Mouse (Mus musculus): ENCODE results near the gene Zfp142.

The Zfp142 gene

DNA sequence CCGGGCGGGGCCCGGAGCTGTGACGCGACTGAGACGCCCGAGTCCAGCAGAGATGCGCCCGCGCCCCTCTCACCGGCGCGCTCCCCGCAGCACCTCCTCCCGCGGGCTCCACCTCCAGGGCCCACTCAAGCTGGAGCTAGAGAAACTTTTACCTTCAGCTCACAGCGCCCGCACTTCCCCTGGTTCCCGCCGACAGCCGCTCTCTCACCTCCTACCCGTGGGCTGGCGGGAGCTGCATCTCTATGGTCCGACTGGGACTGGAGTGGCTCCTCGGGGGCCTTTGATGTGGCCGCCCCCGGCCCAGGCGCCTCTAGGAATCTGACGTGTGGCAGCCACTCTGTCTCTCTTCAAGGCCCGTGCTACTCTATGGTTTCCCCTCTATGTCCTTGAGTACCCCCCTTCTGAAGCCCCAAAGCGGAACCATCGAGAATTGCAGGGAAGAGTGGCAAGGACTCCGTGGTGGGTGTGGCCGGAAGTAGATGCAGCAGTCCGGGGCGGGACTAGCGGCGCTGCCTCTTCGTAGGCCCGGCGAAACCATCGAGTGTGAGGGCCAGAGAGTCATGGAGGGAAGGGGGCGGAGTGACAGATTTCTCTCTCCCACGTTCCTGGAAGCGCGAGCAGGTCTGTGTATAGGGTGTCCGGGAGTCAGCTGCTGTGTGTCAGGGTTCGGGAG is at the start of gene Zfp142, which contains the start of gene Bcs1l:
Zfp142 (minus strand) TSS at position 474 of the 673 bp plus-strand sequence.
Bcs1l (plus strand) TSS at position 517 of the 673 bp plus-strand sequence.
- peak; percentile 98 for DNase-seq (ENCODE audit: low spot score)

DNA sequence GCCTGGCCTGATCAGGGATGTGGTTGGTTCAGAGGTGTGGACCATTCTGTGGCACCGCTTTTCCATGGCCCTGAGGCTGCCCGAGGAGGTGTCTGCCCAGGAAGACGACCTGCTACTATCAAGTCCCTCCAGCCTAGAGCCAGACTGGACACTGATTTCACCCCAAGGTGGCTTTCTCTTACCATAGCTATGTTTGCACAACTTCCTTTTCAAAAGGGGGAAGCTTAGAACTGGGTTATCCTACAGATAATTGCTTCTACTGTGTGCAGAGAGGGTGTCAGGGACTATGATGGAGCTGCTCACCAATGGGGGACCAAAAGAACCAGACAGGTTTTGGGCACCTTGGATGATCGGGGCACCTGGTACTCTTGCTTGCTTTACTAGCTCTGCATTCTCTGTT is 44.7 kb upstream of the Zfp142 start:
- no peak for DNase-seq (ENCODE audit: low spot score)

DNA sequence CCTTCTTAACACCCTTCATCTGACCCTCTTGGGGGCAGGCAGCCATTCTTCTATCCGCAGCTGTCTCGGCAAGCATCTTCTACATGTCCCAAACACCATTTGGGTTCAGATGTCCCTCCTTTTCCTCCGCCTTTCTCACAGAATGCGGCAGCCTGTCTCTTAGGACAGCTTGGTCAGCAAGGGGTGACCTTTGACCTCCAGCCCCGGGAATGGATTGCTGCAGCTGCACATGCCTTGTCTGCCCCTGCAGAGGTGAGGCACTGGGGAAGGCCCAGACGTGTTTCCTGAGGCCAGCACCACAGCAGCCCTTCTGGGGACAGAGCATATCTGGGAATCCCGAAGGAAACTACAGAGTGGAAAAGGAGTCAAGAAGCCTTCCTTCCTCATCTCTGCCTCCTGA is 40.0 kb upstream of the Zfp142 start:
- no peak for DNase-seq (ENCODE audit: low spot score)

DNA sequence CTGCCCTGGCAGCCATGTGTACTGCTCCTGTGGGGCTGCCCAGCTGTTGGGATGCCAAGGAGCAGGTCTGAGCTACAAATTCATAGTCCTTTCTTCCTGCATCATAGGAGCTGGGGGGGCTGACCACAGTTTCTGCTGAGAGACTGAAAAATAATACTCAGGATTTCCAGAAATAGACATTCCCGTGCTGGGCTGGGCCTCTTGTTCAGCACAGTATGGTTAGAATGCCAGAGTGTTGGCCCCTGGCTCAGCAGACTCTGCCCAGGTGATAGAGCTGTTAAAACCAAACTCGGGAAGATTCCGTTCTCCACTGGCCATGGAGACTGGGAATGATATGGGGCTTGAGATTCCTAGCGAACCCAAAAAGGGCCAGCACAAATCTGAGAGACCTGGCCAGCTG is 38.0 kb upstream of the Zfp142 start:
- no peak for DNase-seq (ENCODE audit: low spot score)

DNA sequence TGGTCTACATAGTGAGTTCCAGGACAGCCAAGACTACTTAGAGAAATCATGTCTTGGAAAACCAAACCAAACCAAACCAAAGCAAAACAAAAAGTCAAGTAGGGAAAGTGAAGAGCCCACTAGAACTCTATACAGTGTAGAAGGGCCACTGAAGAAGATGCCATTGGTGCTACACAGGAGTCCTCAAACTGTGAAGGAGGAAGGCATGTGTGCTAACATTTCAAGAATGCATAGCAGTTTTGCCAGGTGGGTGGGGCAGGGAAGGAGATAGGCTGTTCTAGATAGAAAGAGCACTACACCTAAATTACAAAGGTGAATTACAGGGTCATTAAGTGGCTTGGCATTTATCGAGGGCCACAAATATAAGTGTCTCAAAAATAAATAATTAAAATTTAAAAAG is 36.1 kb upstream of the Zfp142 start:
- no peak for DNase-seq (ENCODE audit: low spot score)

DNA sequence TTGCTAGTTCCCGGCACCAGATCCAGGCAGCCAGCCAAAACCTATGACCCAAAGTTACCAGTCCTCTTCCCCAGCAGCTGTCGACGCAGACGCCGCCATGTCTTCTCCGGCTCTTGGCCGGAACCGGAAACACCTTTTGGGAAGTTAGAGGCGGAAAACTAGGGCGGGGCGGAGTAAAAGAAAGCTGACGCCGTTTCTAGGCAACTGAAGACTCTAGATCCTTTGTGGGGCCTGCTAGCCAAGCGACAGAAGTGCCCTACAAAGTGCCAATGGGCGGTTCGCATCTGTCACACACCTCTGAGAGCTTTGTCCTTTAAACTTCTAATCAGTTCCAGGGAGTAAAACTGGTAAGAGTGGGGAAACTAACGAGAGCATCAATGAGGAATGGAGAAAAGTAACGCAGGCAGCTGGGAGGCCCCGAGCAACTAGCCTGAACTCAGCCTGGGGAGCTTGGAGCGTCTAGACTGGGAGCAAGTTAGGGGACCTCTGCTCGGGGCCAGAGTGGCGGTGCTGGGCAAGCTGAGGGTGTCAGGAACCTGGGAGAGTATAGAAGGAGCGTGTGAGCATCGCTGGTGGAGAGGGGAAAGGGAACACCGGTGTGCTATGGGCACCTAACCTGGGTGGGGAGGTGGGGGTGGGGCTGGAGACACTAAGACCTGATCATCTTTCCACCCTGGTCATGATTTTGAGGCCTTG is 13.4 kb upstream of the Zfp142 start, which contains the start of the genes Rnf25 and Stk36:
Rnf25 (minus strand) TSS at position 131 of the 696 bp plus-strand sequence.
Stk36 (plus strand) TSS at position 179 of the 696 bp plus-strand sequence.
- DNase-seq (ENCODE audit: low spot score): peak; percentile 86

DNA sequence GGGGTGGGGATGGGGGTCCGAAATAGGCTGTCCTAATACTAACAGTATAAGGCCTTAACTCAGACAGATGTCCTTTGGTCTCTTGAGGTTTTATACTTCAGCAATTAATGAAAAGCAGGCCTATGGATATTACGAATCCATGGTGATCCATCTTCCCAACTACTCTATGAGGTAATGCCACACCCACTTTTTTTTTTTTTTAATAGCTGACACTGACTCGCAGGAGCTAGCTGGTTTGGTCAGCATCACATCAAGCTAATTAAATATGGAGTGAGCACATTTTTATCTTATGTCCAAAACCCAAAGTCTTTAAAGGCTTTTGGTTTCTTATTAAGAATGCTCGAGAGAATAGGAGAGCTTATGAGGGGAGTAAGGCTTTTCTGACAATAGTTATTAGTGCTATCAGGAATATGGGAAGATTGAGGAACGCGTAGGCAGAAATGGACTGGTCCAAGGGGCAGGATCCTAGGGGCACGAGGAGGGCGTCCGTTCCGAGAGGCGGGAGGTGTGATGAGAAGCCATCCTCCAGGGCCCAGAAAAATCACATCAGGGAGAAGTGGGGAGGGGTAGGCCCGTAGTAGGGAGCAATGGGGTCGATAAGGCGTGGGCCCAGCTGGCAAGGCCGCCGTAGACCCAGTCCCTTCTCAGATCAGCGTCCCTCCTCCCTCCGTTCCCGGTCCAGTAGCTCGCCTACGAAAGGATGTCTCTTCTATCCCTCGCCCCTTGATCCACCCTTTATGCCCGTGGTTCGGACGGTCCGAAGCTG is 12.6 kb upstream of the Zfp142 start:
- DNase-seq (ENCODE audit: low spot score): no peak

DNA sequence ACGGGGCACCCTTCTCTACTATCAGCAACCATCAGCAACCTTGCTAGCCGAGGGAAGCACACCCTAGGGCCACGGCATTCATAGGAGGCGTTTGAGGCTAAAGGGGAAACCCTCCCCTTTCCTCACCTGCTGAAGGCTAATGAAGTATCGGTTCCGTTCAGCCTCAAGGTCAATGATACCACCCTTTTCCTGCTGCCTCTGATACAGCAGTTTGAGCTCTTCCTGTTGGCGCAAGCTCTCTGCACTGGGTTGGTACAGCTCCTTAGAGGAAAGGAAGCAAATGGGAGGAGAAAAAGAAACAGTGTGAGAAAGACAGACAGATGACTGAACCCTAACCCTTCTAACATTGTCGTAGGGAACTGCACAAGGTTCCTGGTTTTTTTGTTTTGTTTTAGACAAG is 6.4 kb upstream of the Zfp142 start:
- no peak for DNase-seq (ENCODE audit: low spot score)

DNA sequence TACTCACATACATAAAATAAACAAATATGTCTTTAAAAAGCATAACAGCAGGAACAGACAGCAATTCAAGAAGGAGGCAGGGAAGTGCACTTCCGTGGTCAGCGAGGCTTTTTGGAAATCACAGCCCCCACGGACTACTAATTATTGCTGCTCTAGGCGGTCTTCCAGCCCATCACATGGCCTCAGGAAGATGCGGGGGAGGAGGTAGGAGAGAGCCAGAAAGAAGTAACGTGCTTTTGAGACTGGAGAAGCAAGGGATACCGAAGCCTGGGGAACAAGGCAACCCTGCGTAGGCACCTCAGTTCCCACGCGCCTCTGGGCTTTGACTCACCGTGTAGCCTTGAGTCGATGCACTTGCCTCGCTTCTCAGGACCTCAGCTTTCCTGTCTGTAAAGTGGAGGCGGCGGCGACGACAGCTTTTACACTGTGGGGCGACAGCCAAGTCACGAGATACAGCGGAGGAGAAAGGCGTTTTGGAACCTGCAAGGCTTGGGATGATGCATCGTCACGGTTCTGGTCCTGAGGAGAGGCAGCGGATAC is 743 bp downstream of the Zfp142 start:
- peak; percentile 69 for DNase-seq (ENCODE audit: low spot score)

DNA sequence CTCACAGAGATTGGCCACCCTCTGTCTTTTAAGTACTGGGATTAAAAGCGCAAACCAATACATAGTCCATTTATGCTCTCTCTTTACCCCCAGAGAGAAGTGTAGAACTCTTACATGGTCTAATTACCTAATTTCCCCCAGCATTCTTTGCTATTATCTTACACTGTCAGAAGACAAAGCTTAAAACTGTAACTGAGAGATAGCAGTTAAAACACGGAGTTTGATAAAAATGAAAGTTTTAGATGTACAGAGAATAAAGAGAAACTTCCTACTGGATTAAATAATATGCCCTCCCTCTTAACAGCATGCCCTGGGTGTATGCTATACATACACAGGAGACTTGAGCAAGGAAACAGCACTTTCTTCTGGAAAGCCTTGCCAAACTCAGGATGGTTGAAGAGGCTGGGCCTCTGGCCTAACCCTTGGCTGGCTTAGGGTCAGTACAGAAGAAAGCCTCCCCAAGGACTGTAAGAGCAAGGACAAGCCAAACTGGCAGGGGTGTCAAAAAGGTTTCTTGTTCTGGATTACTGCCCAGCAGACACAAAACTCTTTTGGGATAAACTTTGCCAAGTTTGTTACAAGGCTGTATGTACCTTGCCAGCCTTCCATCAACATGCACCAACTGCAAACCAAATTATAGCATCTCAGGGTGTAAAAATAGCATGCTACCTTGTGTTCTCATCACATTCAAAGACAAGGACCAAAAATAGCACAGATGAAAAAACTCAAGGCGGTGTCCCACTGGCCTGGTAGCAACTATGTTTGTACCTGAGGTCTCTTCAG is 3.2 kb downstream of the Zfp142 start:
- no peak for DNase-seq (ENCODE audit: low spot score)

DNA sequence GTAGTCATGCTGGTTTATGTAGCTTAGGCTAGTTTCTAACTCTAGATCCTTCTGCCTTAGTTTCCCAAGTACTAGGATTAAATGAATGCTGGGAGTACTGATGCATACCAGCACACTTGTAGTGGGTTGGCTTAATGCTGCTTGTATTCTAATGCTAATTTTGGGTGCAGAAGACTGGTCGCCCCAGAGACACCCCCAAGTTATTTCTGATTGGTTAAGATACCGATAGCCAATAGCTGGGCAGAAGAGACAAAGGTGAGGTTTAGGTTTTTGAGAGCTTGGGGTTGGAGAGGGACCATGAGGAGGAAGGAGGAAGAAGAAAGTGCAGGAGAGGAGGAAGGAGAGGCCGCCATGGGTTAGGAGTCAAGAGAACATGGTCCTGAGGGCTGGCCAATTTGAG is 5.4 kb downstream of the Zfp142 start:
- DNase-seq (ENCODE audit: low spot score): no peak

DNA sequence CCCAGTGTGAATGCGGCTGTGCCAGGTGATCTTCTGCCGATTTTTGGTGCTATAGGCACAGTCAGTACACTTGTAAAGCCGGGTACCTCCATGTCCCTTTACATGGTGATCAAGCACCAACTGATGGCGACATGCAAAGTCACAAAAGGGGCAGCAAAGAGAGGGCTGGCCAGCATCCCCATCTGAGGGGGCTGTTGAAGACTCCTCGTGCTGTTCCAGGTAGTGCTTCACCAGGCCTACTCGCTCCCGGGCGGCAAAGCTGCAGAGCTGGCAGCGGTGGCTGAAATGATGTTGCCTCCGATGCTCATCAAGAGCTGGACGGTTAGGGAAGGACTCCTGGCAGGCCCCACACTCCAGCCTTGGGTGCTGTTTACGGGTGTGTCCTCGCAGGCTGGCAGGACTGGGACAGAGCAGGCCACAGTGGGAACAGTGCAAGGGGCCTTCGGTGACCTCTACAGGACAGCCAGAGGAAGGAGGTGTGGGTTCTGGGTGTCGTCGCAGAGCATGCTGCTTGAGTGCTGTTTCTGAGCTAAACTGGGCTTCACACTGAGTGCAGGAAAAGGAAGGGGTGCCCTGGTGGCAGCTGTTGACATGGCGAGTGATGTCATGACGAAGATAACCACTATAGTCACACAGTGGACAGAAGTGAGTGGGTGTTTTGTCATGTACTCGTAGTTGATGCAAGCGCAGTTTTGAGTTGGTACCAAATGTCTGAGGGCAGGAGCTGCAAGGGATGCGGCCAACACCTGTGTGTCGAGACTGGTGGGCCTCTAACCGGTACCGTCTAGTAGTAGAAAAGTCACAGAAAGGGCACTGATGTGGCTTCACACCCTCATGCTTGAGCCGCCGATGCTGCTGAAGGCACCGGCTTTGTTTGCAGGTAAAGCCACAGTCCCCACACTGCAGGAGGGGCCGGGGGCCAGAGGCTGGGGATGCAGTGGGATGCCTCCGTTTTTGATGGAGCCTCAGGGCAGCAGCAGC is 18.0 kb downstream of the Zfp142 start:
- DNase-seq (ENCODE audit: low spot score): no peak

DNA sequence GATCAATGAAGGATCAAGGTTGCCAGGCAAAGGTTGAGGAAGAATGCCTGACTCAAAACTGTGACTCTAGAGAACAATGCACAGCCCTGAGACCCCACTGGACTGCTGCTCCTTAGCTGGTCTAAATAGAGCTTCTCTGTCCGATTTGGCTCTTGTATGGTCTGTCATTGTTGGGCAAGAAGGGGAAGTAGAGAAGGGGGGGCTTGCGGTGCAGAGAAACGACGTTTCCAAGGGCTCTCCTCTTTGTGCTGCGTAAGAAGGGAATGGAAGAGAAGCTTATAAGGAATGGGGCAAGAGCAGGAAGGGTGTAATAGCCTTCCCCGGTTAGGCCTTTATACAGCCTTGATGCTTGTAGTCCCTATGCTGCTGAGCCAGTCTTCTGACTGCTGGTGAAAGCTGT is 22.2 kb downstream of the Zfp142 start:
- DNase-seq (ENCODE audit: low spot score): no peak

DNA sequence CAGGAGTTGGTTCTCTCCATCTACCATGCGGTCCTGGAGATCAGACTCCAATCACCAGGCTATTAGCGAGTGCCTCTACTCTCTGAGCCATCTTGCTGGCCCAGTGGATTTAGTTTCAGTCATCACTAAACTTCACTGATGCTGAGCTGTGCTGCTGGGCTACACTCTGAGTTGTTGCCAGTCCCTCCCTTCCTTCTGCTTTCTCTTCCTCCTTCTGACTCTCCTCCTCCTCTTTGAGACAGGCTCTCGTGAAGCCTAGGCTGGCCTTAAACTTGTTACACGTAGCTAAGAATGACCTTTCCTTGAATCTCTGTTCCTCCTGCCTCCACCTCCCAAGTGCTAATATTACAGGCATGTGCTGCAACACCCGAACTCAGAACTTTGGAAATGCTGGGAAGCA is 29.0 kb downstream of the Zfp142 start:
- no peak for DNase-seq (ENCODE audit: low spot score)

DNA sequence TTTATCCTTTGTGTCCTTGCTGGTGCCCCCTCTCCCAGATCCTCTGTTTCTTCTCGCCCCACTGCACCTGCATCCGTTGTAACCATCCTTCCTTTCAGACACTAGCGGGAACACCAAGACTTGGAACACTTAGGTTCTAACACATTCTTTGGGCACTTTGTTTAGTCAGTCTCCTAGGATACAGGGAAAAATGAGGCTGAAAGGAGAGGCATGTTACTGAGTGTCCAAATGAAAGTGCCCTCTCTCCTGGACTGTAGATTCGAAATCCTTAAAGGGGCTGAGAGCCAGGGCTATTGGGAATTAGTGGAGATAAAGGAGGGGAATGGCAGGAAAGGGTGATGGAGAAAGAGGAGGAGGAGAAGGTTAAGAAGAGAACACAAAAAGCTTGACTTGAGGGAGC is 43.9 kb downstream of the Zfp142 start, which contains the start of gene Usp37:
Usp37 (minus strand) TSS at position 101 of the 400 bp plus-strand sequence.
- DNase-seq (ENCODE audit: low spot score): no peak

DNA sequence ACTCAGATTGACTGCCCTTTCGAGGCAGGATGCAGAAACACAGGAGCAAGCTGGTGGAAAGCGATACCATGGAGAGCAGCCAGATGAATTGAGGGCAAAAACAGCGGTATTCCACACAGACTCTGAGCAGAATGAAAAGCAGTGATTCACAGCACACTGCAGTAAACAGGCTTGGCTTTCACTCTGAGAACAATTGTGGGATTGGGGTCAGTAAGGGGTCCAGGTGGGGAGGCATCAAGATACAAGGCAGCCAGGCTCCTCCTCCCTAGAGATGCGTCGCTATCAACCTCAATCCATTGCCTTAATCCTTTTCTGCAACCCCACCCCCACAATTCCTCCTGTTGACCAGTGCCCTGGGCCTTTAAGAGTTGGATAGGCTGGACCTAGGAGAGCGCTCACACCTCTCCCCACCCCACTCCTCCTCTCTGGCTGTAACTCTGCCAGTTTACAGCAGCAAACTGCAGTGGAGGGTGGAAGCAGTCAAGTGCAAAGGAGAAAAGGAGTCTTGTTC is 45.5 kb downstream of the Zfp142 start, which contains the start of gene Plcd4:
Plcd4 (plus strand) TSS at position 438 of the 511 bp plus-strand sequence.
- DNase-seq (ENCODE audit: low spot score): no peak

DNA sequence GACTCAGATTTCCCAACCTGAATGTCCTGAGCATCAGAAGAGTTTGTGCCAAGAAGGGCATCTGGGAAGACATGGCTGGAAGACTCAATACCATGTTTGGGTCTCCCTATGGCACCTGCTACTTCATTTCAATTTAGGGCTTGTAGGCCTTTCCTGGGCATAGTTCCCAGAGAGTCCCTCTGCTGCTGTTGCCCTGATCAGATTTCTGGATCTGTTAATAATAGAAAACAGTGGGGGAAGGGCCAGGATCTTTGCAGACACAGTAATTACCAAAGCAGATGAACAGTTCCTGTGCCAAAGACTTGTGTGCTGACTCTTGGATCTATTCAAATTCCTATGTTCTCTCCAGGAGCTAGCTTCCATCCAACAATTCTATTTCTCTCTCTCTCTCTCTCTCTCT is 49.4 kb downstream of the Zfp142 start:
- no peak for DNase-seq (ENCODE audit: low spot score)

DNA sequence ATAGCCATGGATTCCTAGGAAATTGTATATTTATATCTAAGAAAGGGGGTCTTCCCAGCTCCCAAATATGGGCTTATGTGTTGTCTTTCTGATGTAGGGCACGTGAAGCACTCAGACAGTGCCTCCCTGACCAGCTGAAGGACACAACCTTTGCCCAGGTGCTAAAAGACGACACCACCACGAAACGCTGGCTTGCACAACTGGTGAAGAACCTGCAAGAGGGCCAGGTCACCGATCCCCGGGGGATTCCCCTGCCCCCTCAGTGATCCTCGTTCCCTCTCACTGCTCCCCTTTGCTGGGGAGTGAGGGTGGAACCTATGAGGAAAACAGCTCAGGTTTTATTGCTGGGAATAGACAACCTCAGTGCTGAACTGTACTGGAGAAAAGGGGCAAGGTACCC is 59.5 kb downstream of the Zfp142 start:
- DNase-seq (ENCODE audit: low spot score): no peak

DNA sequence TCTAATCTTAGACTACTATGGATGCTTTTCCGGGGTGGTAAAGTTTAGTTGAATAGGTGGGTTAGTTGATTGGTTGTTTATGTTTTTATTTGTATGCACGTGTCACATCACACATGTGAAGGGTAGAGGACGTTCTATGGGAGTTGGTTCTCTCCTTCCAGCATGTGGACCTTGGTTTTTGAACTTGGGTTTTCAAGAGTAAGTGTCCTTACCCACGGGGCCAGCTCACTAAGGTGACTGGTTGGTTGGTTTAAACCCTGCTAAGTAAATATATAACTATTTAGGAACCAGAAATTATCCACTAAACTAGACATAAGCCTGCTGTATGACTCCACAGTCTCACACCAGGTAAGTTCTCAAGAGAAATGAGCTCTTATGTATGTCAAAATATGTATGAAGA is 63.3 kb downstream of the Zfp142 start:
- DNase-seq (ENCODE audit: low spot score): no peak

DNA sequence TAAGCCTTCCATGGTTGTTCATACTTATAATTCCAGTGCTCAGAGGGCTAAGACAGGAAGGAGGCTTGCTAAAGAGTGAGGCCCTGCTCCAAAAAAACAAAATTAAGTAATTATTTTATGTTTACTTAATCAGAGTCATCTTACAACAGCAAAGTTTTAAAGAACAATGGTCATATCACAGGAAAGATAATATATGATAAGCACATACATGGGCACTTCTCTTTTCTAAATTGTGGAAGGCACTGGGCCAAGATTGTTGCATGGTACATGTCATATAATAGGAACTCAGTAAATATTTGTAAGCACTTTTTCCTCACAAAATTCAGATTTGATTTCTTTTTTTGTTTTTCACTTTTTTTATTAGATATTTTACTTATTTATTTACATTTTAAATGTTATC is 68.2 kb downstream of the Zfp142 start:
- DNase-seq (ENCODE audit: low spot score): no peak

Data from testis, postnatal 10 days (tissue).